In the genomic region with DNA sequence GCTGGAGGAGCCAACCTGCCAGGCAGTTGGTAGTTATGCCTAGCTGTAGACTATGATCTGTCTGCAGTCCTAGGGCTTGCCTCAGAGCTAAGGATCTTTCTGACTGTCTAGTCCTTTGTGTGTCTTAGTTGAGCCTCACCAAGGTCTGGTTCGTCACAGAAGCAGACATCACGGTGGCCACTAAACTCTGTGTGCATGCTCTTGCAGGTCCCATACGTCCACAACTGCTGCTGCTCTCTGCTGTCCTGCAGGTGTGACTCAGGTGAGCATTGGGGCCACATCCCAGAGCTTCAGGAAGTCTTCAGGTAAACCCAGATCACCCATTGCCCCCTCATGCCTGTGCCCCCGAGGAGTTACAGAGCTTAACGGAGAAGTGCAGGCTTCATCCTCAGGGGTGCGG, we compare ENCODE assay signal across 31 mouse cellular contexts. TPM values are rescaled to one million over a fixed set of nuclear protein-coding genes. Genes with fewer than 3 reads are reported as not detected.
"Had no signal": no experiment of that assay in that cellular context is flagged by ENCODE, and none has a peak within 500 bp of the region (broad histone marks: within the 10 kb centered on the region; RNA-seq: fewer than 3 reads in every experiment).

No protein-coding gene starts in this region.

- H3K4me2 ChIP-seq: embryonic facial prominence, embryonic 12.5 days; embryonic facial prominence, embryonic 13.5 days; forebrain, embryonic 12.5 days; forebrain, embryonic 13.5 days; forebrain, embryonic 15.5 days had no signal

- H3K36me3 ChIP-seq: embryonic facial prominence, embryonic 12.5 days; embryonic facial prominence, embryonic 13.5 days; forebrain, embryonic 10.5 days; forebrain, embryonic 12.5 days; forebrain, embryonic 15.5 days had no signal

- ATAC-seq: forebrain, embryonic 13.5 days; forebrain, embryonic 14.5 days; forebrain, embryonic 15.5 days; forebrain, embryonic 16.5 days; forebrain, postnatal 0 days had no signal

- H3K4me1 ChIP-seq: embryonic facial prominence, embryonic 13.5 days had no signal

- H3K27ac ChIP-seq: embryonic facial prominence, embryonic 12.5 days; embryonic facial prominence, embryonic 13.5 days; forebrain, embryonic 10.5 days; forebrain, embryonic 13.5 days; forebrain, embryonic 15.5 days; gastrocnemius, adult 2 months; heart, adult 2 months had no signal

- H3K4me3 ChIP-seq: embryonic facial prominence, embryonic 12.5 days; embryonic facial prominence, embryonic 13.5 days; erythroblast, embryonic 14.5 days; forebrain, embryonic 10.5 days; forebrain, embryonic 12.5 days; forebrain, embryonic 13.5 days; forebrain, embryonic 15.5 days; gastrocnemius, adult 2 months; heart, adult 2 months had no signal

- H3K9me3 ChIP-seq: embryonic facial prominence, embryonic 12.5 days; embryonic facial prominence, embryonic 13.5 days; forebrain, embryonic 12.5 days; forebrain, embryonic 13.5 days; forebrain, embryonic 15.5 days had no signal

- H3K9ac ChIP-seq: embryonic facial prominence, embryonic 12.5 days; embryonic facial prominence, embryonic 13.5 days; forebrain, embryonic 12.5 days; forebrain, embryonic 13.5 days; forebrain, embryonic 15.5 days; forebrain, postnatal 0 days had no signal

- DNase-seq: cerebellum, adult 18-20 months; cerebellum, adult 2 months; cerebellum, adult 8-10 months; cerebellum, adult 9-10 months; cerebellum, adult 9-11 months; cerebellum, postnatal 10 days; cerebellum, postnatal 14 days; cerebellum, postnatal 25 days; cerebellum, postnatal 36 days; embryo, embryonic 11 days; forebrain, postnatal 0 days; gastrocnemius, adult 2 months; gastrocnemius, postnatal 10 days; gastrocnemius, postnatal 14 days; gastrocnemius, postnatal 25 days; gastrocnemius, postnatal 36 days; heart, adult 11 months; heart, adult 18-20 months; heart, adult 2 months had no signal

RNA-seq across cellular contexts. Expression of a gene that starts 0.8 kb away (rescaled TPM):
- total RNA-seq: common myeloid progenitor, adult 5-6 weeks; granulocyte monocyte progenitor cell, adult 5-6 weeks; heart, adult 2 months had no signal
- polyA plus RNA-seq: erythroblast, embryonic 14.5 days; gonadal fat pad, adult 2 months; heart, adult 2 months had no signal

RNA-seq across cellular contexts. Expression of a gene that starts 53.9 kb away (rescaled TPM):
- total RNA-seq: forebrain, postnatal 0 days had no signal
- polyA plus RNA-seq: erythroblast, embryonic 14.5 days had no signal
